Mouse (Mus musculus) MEL (cell line): ENCODE results near the gene Pla2g2c. TPM values are rescaled to one million over a fixed set of nuclear protein-coding genes. Genes with fewer than 3 reads are reported as not detected.

Source experiments
- DNase-seq: peaks from one replicate; pipeline ENCODE4 v3.0.0; 2011; ENCODE audit warnings: low read depth, low spot score
- H3K27ac ChIP-seq: 2 replicates; pipeline ENCODE4 v1.5.1; 2012; ENCODE audit warnings: low read depth, mild to moderate bottlenecking, control low read depth, low read length, moderate library complexity; ENCODE audit not compliant: control insufficient read depth
- H3K27me3 ChIP-seq, 2 experiments: fragments of 150-350 bp in 1 of 2; sonication (generic) in 1 of 2; 2 replicates each; pipeline ENCODE4 v1.6.1; 2012; ENCODE audit warnings: low read length in 2 of 2, mild to moderate bottlenecking in 2 of 2, improper control_type of control experiment in 1 of 2, moderate library complexity in 1 of 2; ENCODE audit not compliant: insufficient read depth in 2 of 2, control insufficient read depth in 1 of 2
- H3K36me3 ChIP-seq, 2 experiments: 2 replicates each; pipeline ENCODE4 v1.6.1; 2012 to 2014; ENCODE audit warnings: low read length in 2 of 2, improper control_type of control experiment in 1 of 2, inconsistent platforms in 1 of 2, mild to moderate bottlenecking in 1 of 2; ENCODE audit not compliant: insufficient read depth in 2 of 2, control insufficient read depth in 1 of 2
- H3K4me1 ChIP-seq, 2 experiments: fragments of 150-350 bp in 1 of 2; sonication (generic) in 1 of 2; 2 replicates each; pipeline ENCODE4 v1.6.1; 2012; ENCODE audit warnings: low read length in 2 of 2, improper control_type of control experiment in 1 of 2, mild to moderate bottlenecking in 1 of 2; ENCODE audit not compliant: insufficient read depth in 2 of 2, control insufficient read depth in 1 of 2
- H3K4me3 ChIP-seq, 2 experiments: fragments of 150-350 bp in 1 of 2; sonication (generic) in 1 of 2; 2 replicates each; pipeline ENCODE4 v1.5.1; 2012; ENCODE audit warnings: low read depth in 2 of 2, low read length in 2 of 2, mild to moderate bottlenecking in 2 of 2, moderate library complexity in 2 of 2, control low read depth in 1 of 2, improper control_type of control experiment in 1 of 2; ENCODE audit not compliant: control insufficient read depth in 1 of 2, insufficient read depth in 1 of 2
- H3K79me2 ChIP-seq: 2 replicates; pipeline ENCODE4 v1.6.1; 2012; ENCODE audit warnings: mild to moderate bottlenecking, low read length, moderate library complexity; ENCODE audit not compliant: control insufficient read depth, poor library complexity, insufficient read depth
- H3K9ac ChIP-seq: 2 replicates; pipeline ENCODE4 v1.6.1; 2012; ENCODE audit warnings: low read depth, mild to moderate bottlenecking, control low read depth, low read length, moderate library complexity; ENCODE audit not compliant: control insufficient read depth, poor library complexity, severe bottlenecking
- H3K9me3 ChIP-seq: fragments of 150-350 bp; sonication (generic); replicated peaks from 2 replicates; pipeline ENCODE4 v1.6.1; 2012; ENCODE audit warnings: mild to moderate bottlenecking, low read length, improper control_type of control experiment, moderate library complexity; ENCODE audit not compliant: insufficient read depth
- CHD1 ChIP-seq: IDR thresholded peaks from 2 replicates; pipeline ENCODE4 v1.6.1; 2012; ENCODE audit warnings: low read depth, mild to moderate bottlenecking, inconsistent platforms, low read length, improper control_type of control experiment
- CHD2 ChIP-seq: IDR thresholded peaks from 2 replicates; pipeline ENCODE4 v1.6.1; 2011; ENCODE audit warnings: low read length, improper control_type of control experiment
- CTCF ChIP-seq, 3 experiments: IDR thresholded peaks in 2 of 3; conservative IDR thresholded peaks in 1 of 3; 2 replicates each; pipeline ENCODE4 v1.5.1; 2011 to 2012; ENCODE audit warnings: low read length in 3 of 3, low read depth in 2 of 3, mild to moderate bottlenecking in 2 of 3, improper control_type of control experiment in 1 of 3, inconsistent platforms in 1 of 3, mixed read lengths in 1 of 3, moderate library complexity in 1 of 3; ENCODE audit not compliant: control insufficient read depth in 1 of 3, insufficient read depth in 1 of 3, poor library complexity in 1 of 3, severe bottlenecking in 1 of 3
- EP300 ChIP-seq, 2 experiments: IDR thresholded peaks; 2 replicates each; pipeline ENCODE4 v1.6.1; 2011; ENCODE audit warnings: improper control_type of control experiment in 2 of 2, low read length in 2 of 2, low read depth in 1 of 2, mild to moderate bottlenecking in 1 of 2
- KAT2A ChIP-seq: conservative IDR thresholded peaks from 2 replicates; pipeline ENCODE4 v1.6.1; 2012; ENCODE audit warnings: low read depth, low read length, improper control_type of control experiment, inconsistent platforms
- MAFK ChIP-seq: IDR thresholded peaks from 2 replicates; pipeline ENCODE4 v1.6.1; 2011; ENCODE audit warnings: low read depth, mild to moderate bottlenecking, low read length, improper control_type of control experiment, borderline replicate concordance
- MAX ChIP-seq: IDR thresholded peaks from 2 replicates; pipeline ENCODE4 v1.6.1; 2011; ENCODE audit warnings: low read length, improper control_type of control experiment
- MAZ ChIP-seq: IDR thresholded peaks from 2 replicates; pipeline ENCODE4 v1.6.1; 2012; ENCODE audit warnings: low read depth, mild to moderate bottlenecking, inconsistent platforms, low read length, improper control_type of control experiment
- MXI1 ChIP-seq: IDR thresholded peaks from 2 replicates; pipeline ENCODE4 v1.6.1; 2011; ENCODE audit warnings: mild to moderate bottlenecking, low read depth, low read length, improper control_type of control experiment
- MYB ChIP-seq: IDR thresholded peaks from 2 replicates; pipeline ENCODE4 v1.6.1; 2011; ENCODE audit warnings: mild to moderate bottlenecking, low read depth, low read length, improper control_type of control experiment
- MYC ChIP-seq: IDR thresholded peaks from 2 replicates; pipeline ENCODE4 v1.6.1; 2011; ENCODE audit warnings: low read depth, mild to moderate bottlenecking, low read length, improper control_type of control experiment, moderate library complexity
- POLR2A ChIP-seq, 2 experiments: IDR thresholded peaks; 2 replicates each; pipeline ENCODE4 v1.6.1; 2011 to 2012; ENCODE audit warnings: low read length in 2 of 2, mild to moderate bottlenecking in 2 of 2, control low read depth in 1 of 2, improper control_type of control experiment in 1 of 2, low read depth in 1 of 2, moderate library complexity in 1 of 2; ENCODE audit not compliant: control insufficient read depth in 1 of 2, insufficient read depth in 1 of 2, poor library complexity in 1 of 2
- POLR2AphosphoS5 ChIP-seq: IDR thresholded peaks from 2 replicates; pipeline ENCODE4 v1.6.1; 2012; ENCODE audit warnings: low read depth, borderline replicate concordance, mild to moderate bottlenecking, inconsistent platforms, low read length, moderate library complexity, mixed read lengths
- RCOR1 ChIP-seq: IDR thresholded peaks from 2 replicates; pipeline ENCODE4 v1.6.1; 2012; ENCODE audit warnings: low read depth, mild to moderate bottlenecking, inconsistent platforms, low read length, improper control_type of control experiment
- SIN3A ChIP-seq: IDR thresholded peaks from 2 replicates; pipeline ENCODE4 v1.6.1; 2012; ENCODE audit warnings: low read length, improper control_type of control experiment, inconsistent platforms
- TAL1 ChIP-seq: IDR thresholded peaks from 2 replicates; pipeline ENCODE4 v1.6.1; 2012; ENCODE audit warnings: mild to moderate bottlenecking, inconsistent platforms, low read length, moderate library complexity, mixed read lengths
- TCF12 ChIP-seq: IDR thresholded peaks from 2 replicates; pipeline ENCODE4 v1.6.1; 2014; ENCODE audit warnings: low read depth, mild to moderate bottlenecking, inconsistent platforms, low read length, improper control_type of control experiment, moderate library complexity
- UBTF ChIP-seq: IDR thresholded peaks from 2 replicates; pipeline ENCODE4 v1.6.1; 2012; ENCODE audit warnings: low read depth, mild to moderate bottlenecking, inconsistent platforms, low read length, improper control_type of control experiment, moderate library complexity, borderline replicate concordance; ENCODE audit not compliant: insufficient read depth
- USF1 ChIP-seq: IDR thresholded peaks from 2 replicates; pipeline ENCODE4 v1.6.1; 2014; ENCODE audit warnings: low read depth, mild to moderate bottlenecking, inconsistent platforms, low read length, improper control_type of control experiment, moderate library complexity
- ZNF384 ChIP-seq: IDR thresholded peaks from 2 replicates; pipeline ENCODE4 v1.6.1; 2012; ENCODE audit warnings: low read depth, mild to moderate bottlenecking, inconsistent platforms, low read length, improper control_type of control experiment
- polyA plus RNA-seq, 2 experiments: library from polyadenylated mRNA; stranded (reverse) in 1 of 2; unstranded in 1 of 2; fragments of >175 nt in 1 of 2; fragments of >200 nt in 1 of 2; gene quantifications; 2 replicates each; pipeline versions ENCODE4 v1.2.1 to v1.2.4; 2012; ENCODE audit warnings: low replicate concordance in 2 of 2, low read depth in 1 of 2; ENCODE audit not compliant: insufficient read length in 2 of 2, insufficient read depth in 1 of 2, missing spikeins in 1 of 2
- total RNA-seq: library from RNA; depleted of rRNA; stranded (reverse); fragments of 300-350 nt; gene quantifications from 2 replicates; pipeline ENCODE4 v1.2.3, GENCODE M21; 2012

The Pla2g2c gene
- total and polyA plus RNA-seq, 3 experiments: not detected

- H3K9ac ChIP-seq: no peak overlapping the region
- no peaks in the 10 kb centered on the region for H3K27me3 ChIP-seq
- H3K9me3 ChIP-seq: no peaks in the 10 kb centered on the region
- no peaks in the 10 kb centered on the region for H3K36me3 ChIP-seq
- H3K79me2 ChIP-seq: no peaks in the 10 kb centered on the region
- H3K4me1 ChIP-seq: no peaks in the 10 kb centered on the region
- no peak for DNase-seq
- no peak overlapping the region for H3K4me3 ChIP-seq
- no peak overlapping the region for H3K27ac ChIP-seq
- TF ChIP-seq TAL1: no peak
- TF ChIP-seq MXI1: no peak
- TF ChIP-seq CHD1: no peak
- TF ChIP-seq MYB: no peak
- TF ChIP-seq TCF12: no peak
- TF ChIP-seq USF1: no peak
- no peak for TF ChIP-seq MAX
- TF ChIP-seq KAT2A: no peak
- TF ChIP-seq CTCF (IDR thresholded peaks at IDR 0.05 in 2 of 3, conservative IDR thresholded peaks at IDR 0.05 in 1 of 3; ENCODE audit: control insufficient read depth in 1 of 3, insufficient read depth in 1 of 3, low read depth in 2 of 3, low read length in 3 of 3, poor library complexity in 1 of 3, severe bottlenecking in 1 of 3): no peak
- no peak for TF ChIP-seq RCOR1
- no peak for TF ChIP-seq EP300 (IDR thresholded peaks at IDR 0.05; ENCODE audit: low read depth in 1 of 2, low read length in 2 of 2)
- no peak for TF ChIP-seq UBTF
- no peak for TF ChIP-seq SIN3A
- TF ChIP-seq MYC: no peak
- TF ChIP-seq CHD2: no peak
- no peak for TF ChIP-seq MAFK
Measured at GRCm38 (mm10) chr4:138746866-138747265, 22.3 kb downstream of the Pla2g2c start.

GRCm38 (mm10) chr4:138747851-138748250 is 23.3 kb downstream of the Pla2g2c start:
- H3K79me2 ChIP-seq: no peaks in the 10 kb centered on the region
- TF ChIP-seq MYB (no peak), UBTF (no peak), MAZ (no peak), POLR2AphosphoS5 (no peak), ZNF384 (no peak), POLR2A (IDR thresholded peaks at IDR 0.05; ENCODE audit: control insufficient read depth in 1 of 2, insufficient read depth in 1 of 2, low read depth in 1 of 2, low read length in 2 of 2, poor library complexity in 1 of 2) (no peak)
- no peak overlapping the region for H3K9ac ChIP-seq
- no peak overlapping the region for H3K4me3 ChIP-seq
- H3K27ac ChIP-seq: no peak overlapping the region
- H3K27me3 ChIP-seq: no peaks in the 10 kb centered on the region
- H3K36me3 ChIP-seq: no peaks in the 10 kb centered on the region
- H3K9me3 ChIP-seq: no peaks in the 10 kb centered on the region
- H3K4me1 ChIP-seq: no peaks in the 10 kb centered on the region
- no peak for DNase-seq
